Mouse (Mus musculus) lung, embryonic 14.5 days (tissue): ENCODE measurements around the gene Cux1. TPM values are rescaled to one million over a fixed set of nuclear protein-coding genes. Genes with fewer than 3 reads are reported as not detected.

ENCODE experiments used
- ATAC-seq: fragments of 200-750 bp; cut with Nextera tagmentation; 2 replicates; pipeline ENCODE4 v1.8.0; 2017; ENCODE audit warnings: mild to moderate bottlenecking, moderate TSS enrichment, moderate library complexity; ENCODE audit not compliant: insufficient read depth
- DNase-seq: peaks from one replicate; pipeline ENCODE4 v3.0.0-alpha.2; 2015
- H3K27ac ChIP-seq: fragments of 300-500 bp; sonication (generic); 2 replicates; pipeline ENCODE4 v1.5.1; 2014; ENCODE audit warnings: low read depth, mild to moderate bottlenecking, moderate library complexity
- H3K27me3 ChIP-seq: fragments of 300-500 bp; sonication (generic); 2 replicates; pipeline ENCODE4 v1.6.1; 2014; ENCODE audit warnings: low read length, control low read depth; ENCODE audit not compliant: insufficient read depth
- H3K36me3 ChIP-seq: fragments of 300-500 bp; sonication (generic); 2 replicates; pipeline ENCODE4 v1.6.1; 2014; ENCODE audit warnings: control low read depth; ENCODE audit not compliant: insufficient read depth
- H3K4me1 ChIP-seq: fragments of 300-500 bp; sonication (generic); 2 replicates; pipeline ENCODE4 v1.6.1; 2014; ENCODE audit warnings: antibody characterized with exemption, control low read depth; ENCODE audit not compliant: insufficient read depth
- H3K4me2 ChIP-seq: fragments of 300-500 bp; sonication (generic); 2 replicates; pipeline ENCODE4 v1.6.1; 2014; ENCODE audit warnings: mild to moderate bottlenecking
- H3K4me3 ChIP-seq: fragments of 300-500 bp; sonication (generic); 2 replicates; pipeline ENCODE4 v1.5.1; 2014; ENCODE audit warnings: low read depth, low read length
- H3K9ac ChIP-seq: fragments of 300-500 bp; sonication (generic); 2 replicates; pipeline ENCODE4 v1.6.1; 2014
- H3K9me3 ChIP-seq: fragments of 300-500 bp; sonication (generic); 2 replicates; pipeline ENCODE4 v1.6.1; 2016; ENCODE audit warnings: low read depth, low read length, control low read depth
- CTCF ChIP-seq: IDR thresholded peaks from 2 replicates; pipeline ENCODE4 v1.5.1; 2016; ENCODE audit warnings: antibody characterized with exemption, low read depth
- WGBS: fragments of 180-500 bp; shearing (Covaris S2); extraction: QIAGEN DNeasy Blood & Tissue Kit; methylation state at CpG from one replicate; pipeline ENCODE4 v1.1.7; 2014; 5-methylcytosine and 5-hydroxymethylcytosine counted together
- polyA plus RNA-seq: library from polyadenylated mRNA; unstranded; fragments of >200 nt; fragmentation: Nextera tagmentation; extraction: Ambion mirVana; gene quantifications from 2 replicates; pipeline ENCODE4 v1.2.1, GENCODE M21; 2014

The Cux1 gene
- polyA plus RNA-seq, 1 experiment from 2014 or later = 104 TPM

DNA sequence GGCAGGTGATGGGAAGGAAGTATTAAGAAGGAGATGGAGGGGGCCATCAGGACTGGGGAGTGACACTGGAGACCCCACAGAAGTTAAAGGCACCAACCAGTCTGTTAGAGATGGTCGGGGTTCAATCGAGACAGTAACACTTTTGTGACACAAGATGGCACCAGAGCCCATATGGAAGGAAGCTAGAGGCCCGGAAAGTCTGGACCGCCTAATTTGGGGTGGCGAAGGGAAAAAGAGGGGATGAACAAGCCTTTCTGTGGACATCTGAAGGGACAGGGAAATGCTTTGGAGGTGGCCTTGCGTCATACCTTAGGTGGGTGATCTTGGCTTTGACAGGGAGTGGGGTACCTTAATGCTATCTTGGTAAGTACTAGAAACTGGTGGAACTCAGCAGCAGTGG lies 285.9 kb downstream of the Cux1 start:
- no peaks in the 10 kb centered on the region for H3K4me1 ChIP-seq
- peak; percentile 75 for TF ChIP-seq CTCF
- H3K36me3 ChIP-seq = peaks cover 83% of the 10 kb centered on the region
- H3K4me2 ChIP-seq = no peak overlapping the region
- H3K27me3 ChIP-seq = no peaks in the 10 kb centered on the region
- peak; percentile 72 for DNase-seq
- no peak overlapping the region for H3K27ac ChIP-seq
- ATAC-seq = no peak
- H3K4me3 ChIP-seq = no peak overlapping the region
- WGBS = 50% methylated on average over 6 of the region's 6 CpGs
- H3K9ac ChIP-seq = no peak overlapping the region
- no peaks in the 10 kb centered on the region for H3K9me3 ChIP-seq

DNA sequence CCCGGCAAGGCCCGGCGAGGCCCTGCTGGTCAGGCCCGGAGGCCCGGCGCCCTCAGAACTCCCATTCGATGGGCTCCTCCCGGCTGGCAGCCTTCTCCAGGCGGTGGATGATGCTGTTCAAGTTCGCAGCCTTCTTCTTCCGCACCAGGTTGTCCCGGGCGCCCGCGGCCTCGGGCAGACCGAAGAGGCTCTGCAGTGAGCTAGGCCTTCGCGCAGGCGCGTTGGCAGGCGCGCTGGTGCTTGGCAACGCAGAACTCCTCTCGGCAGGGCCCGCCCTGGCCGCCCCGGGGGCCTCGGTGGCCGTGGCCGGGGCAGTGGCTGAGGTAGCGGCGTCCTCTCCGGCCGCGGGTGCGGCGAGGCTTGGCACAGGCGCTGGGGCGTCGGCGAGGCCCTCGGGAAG lies 292.6 kb downstream of the Cux1 start:
- Histone ChIP-seq H3K27ac (no peak overlapping the region), H3K4me3 (no peak overlapping the region), H3K9me3 (no peaks in the 10 kb centered on the region), H3K36me3 (peaks cover 70% of the 10 kb centered on the region), H3K27me3 (no peaks in the 10 kb centered on the region), H3K4me1 (no peaks in the 10 kb centered on the region), H3K4me2 (no peak overlapping the region), H3K9ac (no peak overlapping the region)
- 91% methylated on average over 43 of the region's 43 CpGs for WGBS
- ATAC-seq (no peak), DNase-seq (no peak)
- no peak for TF ChIP-seq CTCF

DNA sequence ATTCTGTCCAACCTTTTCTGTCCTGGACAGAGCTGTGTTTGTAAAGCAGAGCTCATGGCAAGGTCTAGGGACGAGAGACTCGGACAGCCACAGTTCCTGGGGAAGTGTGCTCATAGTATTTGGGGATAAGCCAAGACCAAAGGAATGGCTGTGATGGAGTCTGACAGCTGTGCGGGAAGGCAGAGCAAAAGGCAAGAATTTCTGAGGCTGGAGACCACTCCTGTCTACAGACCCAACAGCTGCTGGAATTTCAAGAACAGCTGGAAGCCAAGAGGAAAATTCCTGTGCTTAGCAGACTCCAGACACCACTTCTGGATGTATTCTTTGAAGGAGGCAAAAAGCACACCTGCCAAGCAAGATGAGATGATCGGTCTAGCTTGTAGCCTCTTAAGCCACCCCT lies 297.4 kb downstream of the Cux1 start:
- ATAC-seq (no peak), DNase-seq (peak; percentile 49)
- no peak overlapping the region for H3K27ac ChIP-seq
- no peaks in the 10 kb centered on the region for H3K27me3 ChIP-seq
- H3K4me3 ChIP-seq = no peak overlapping the region
- H3K4me2 ChIP-seq = no peak overlapping the region
- 47% methylated on average over 4 of the region's 4 CpGs for WGBS
- H3K9me3 ChIP-seq = no peaks in the 10 kb centered on the region
- H3K9ac ChIP-seq = no peak overlapping the region
- TF ChIP-seq CTCF = no peak
- H3K36me3 ChIP-seq = peaks cover 24% of the 10 kb centered on the region
- no peaks in the 10 kb centered on the region for H3K4me1 ChIP-seq

DNA sequence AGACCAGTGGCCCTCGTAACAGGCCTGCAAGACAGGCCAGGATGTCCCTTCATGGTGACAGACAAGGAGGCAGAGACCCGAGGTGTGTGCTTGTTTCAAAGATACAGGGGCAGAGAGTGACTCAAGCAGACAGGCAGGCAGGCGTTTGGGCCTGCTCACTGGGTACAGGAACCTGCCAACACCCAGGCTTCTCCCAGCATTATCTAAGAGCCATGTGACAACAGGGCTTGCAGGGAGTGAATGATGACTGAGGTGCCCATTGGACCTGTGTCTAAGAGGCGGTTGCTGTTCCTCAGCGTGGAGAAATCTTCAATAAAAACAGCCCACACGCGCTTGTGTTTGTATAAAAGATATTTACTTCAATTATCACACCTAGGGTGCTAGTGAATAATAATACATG lies 301.2 kb downstream of the Cux1 start:
- no peak for TF ChIP-seq CTCF
- 61% methylated on average over 7 of the region's 7 CpGs for WGBS
- no peaks in the 10 kb centered on the region for H3K27me3 ChIP-seq
- no peaks in the 10 kb centered on the region for H3K9me3 ChIP-seq
- no peaks in the 10 kb centered on the region for H3K36me3 ChIP-seq
- no peak for ATAC-seq
- no peak overlapping the region for H3K4me3 ChIP-seq
- DNase-seq = no peak
- no peak overlapping the region for H3K4me2 ChIP-seq
- H3K27ac ChIP-seq = no peak overlapping the region
- no peak overlapping the region for H3K9ac ChIP-seq
- H3K4me1 ChIP-seq = no peaks in the 10 kb centered on the region

DNA sequence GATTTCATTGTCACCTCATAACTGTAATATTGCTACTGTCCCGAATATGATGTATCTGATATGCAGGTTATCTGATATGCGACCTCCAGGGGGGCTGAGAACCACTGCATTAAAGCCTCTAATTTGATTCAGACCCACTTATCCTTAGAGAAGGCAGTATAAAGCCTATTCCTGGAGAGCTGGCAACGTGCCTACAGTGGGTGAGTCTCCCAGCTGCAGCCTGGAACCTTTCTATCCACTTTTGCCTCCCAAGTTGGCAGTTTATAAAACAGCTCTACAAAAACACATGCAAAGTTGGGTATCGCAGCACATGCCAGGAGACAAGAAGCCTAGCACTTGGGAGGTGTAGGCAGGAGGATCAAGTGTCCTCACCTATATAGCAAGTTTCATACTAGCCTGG lies 303.9 kb downstream of the Cux1 start:
- 72% methylated on average over 4 of the region's 4 CpGs for WGBS
- Histone ChIP-seq H3K27ac (no peak overlapping the region), H3K9me3 (no peaks in the 10 kb centered on the region), H3K27me3 (no peaks in the 10 kb centered on the region), H3K36me3 (no peaks in the 10 kb centered on the region), H3K4me1 (no peaks in the 10 kb centered on the region), H3K9ac (no peak overlapping the region), H3K4me3 (no peak overlapping the region), H3K4me2 (no peak overlapping the region)
- ATAC-seq (no peak), DNase-seq (no peak)
- no peak for TF ChIP-seq CTCF

DNA sequence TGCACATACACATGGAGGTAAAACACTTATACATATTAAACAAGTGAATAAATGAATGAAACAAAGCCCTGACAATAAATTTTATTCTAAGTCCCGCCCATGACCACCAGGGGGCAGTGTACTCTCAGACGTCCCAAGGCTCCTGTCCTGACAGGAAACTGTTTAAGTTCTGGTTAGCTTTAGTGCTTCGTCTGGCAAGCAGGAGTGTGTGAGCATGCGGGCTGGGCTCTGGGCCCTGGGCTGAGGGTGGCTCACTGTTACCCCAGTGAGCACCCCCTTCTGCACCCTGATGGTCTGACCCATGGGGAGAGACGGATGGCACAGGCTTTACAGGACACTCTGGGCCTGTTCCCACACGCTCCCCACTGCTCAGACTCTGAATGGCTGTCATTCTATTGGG lies 308.4 kb downstream of the Cux1 start:
- H3K36me3 ChIP-seq = peaks cover 3% of the 10 kb centered on the region; the same call in 1 of the 2 replicates
- TF ChIP-seq CTCF = peak; percentile 85
- no peak overlapping the region for H3K4me2 ChIP-seq
- ATAC-seq (peak; percentile 70; the same call in 1 of the 2 replicates), DNase-seq (peak; percentile 85)
- no peaks in the 10 kb centered on the region for H3K27me3 ChIP-seq
- H3K9ac ChIP-seq = no peak overlapping the region
- WGBS = 31% methylated on average over 6 of the region's 6 CpGs
- no peaks in the 10 kb centered on the region for H3K9me3 ChIP-seq
- no peak overlapping the region for H3K4me3 ChIP-seq
- H3K27ac ChIP-seq = no peak overlapping the region
- no peaks in the 10 kb centered on the region for H3K4me1 ChIP-seq

DNA sequence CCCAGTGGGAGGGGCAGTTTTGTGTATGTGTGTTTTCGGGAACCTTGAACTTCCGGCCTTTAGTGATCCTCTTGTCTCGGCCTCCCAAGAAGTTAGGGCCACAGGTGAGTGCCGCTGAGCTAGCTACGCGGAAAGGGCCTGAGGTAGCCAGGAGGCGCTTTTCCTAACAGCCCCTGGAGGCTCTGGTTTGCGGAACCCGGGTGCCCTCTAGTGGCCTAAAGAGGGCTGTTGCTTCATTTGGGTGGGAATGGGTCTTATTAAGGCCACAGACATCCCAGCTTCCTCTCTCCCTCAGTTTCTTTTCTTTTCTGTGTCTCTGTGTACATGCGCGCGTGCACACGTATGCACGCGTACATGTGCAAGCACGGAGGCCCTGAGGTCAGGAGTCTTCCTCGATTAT lies 314.4 kb downstream of the Cux1 start:
- TF ChIP-seq CTCF = peak; percentile 93
- Histone ChIP-seq H3K9me3 (no peaks in the 10 kb centered on the region), H3K9ac (no peak overlapping the region), H3K4me3 (no peak overlapping the region), H3K4me1 (no peaks in the 10 kb centered on the region), H3K36me3 (peaks cover 3% of the 10 kb centered on the region; the same call in 1 of the 2 replicates), H3K27me3 (no peaks in the 10 kb centered on the region), H3K4me2 (no peak overlapping the region), H3K27ac (no peak overlapping the region)
- DNase-seq (peak; percentile 93), ATAC-seq (peak; percentile 67; the same call in 1 of the 2 replicates)
- WGBS = 10% methylated on average over 17 of the region's 17 CpGs

DNA sequence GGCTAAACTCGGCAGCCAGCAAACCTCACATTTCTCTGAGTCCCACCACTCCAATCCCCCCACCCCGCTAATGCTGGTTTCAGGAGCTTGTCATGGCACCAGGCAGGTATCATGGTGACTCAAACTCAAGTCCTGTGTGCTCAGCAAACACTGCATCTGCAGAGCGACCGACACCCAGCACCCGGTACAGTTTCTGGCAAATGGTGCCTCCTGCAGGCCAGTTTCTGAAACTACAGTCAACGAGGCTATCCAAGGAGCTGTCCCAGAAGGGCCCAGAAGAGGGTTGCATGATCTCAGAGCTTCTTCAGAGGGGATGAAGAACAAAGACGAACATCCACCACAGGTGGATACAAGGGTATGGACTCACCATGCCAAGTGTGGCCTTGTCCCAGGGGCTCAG lies 316.3 kb downstream of the Cux1 start:
- WGBS = 46% methylated on average over 7 of the region's 7 CpGs
- DNase-seq = peak; percentile 52
- no peak for ATAC-seq

More for the DNA sequence above, 316.3 kb downstream of the Cux1 start:
- H3K4me1 ChIP-seq = no peaks in the 10 kb centered on the region
- no peak overlapping the region for H3K27ac ChIP-seq
- no peak overlapping the region for H3K4me2 ChIP-seq
- no peaks in the 10 kb centered on the region for H3K27me3 ChIP-seq
- H3K4me3 ChIP-seq = no peak overlapping the region
- H3K9ac ChIP-seq = no peak overlapping the region
- H3K36me3 ChIP-seq = no peaks in the 10 kb centered on the region; the same call in 1 of the 2 replicates
- TF ChIP-seq CTCF = peak; percentile 59
- H3K9me3 ChIP-seq = no peaks in the 10 kb centered on the region
